In genomic region chr7:6286921-6287531, GRCm38 (mm10) we compare ENCODE assay signal across 8 mouse cellular contexts. TPM values are rescaled to one million over a fixed set of nuclear protein-coding genes. Genes with fewer than 3 reads are reported as not detected.
A peak's percentile ranks its signal among the peaks of the same experiment; 100 is the strongest.
DNase-seq lines count a peak whose midpoint lies in the region; ATAC-seq and TF ChIP-seq lines count a peak whose summit lies in the region.

No protein-coding gene starts in this region.

- H3K4me1 ChIP-seq in forebrain, embryonic 13.5 days: peaks cover 23% of the 10 kb centered on the region
- H3K4me1 ChIP-seq in midbrain, embryonic 12.5 days: peaks cover 14% of the 10 kb centered on the region
- peaks cover 3% of the 10 kb centered on the region; the same call in 1 of the 2 replicates for H3K4me1 ChIP-seq in stomach, postnatal 0 days (replicated peaks; ENCODE audit: control insufficient read depth, insufficient read depth)

- no peaks in the 10 kb centered on the region for H3K36me3 ChIP-seq in forebrain, embryonic 13.5 days (ENCODE audit: poor library complexity, severe bottlenecking)
- H3K36me3 ChIP-seq in midbrain, embryonic 12.5 days: peaks cover 7% of the 10 kb centered on the region; the same call in 1 of the 2 replicates
- no peaks in the 10 kb centered on the region; the same call in 1 of the 2 replicates for H3K36me3 ChIP-seq in stomach, postnatal 0 days (ENCODE audit: control insufficient read depth, insufficient read depth, low read length)

- DNase-seq in layer of hippocampus, adult 11-12 months (ENCODE audit: low spot score): peak; percentile 57
- no peak for DNase-seq in layer of hippocampus, adult 9-10 months (ENCODE audit: low spot score)
- DNase-seq in brain, embryonic 14.5 days (ENCODE audit: low read depth): peak; percentile 74
- DNase-seq in layer of hippocampus, adult 9-11 months: peak; percentile 70
- no peak for DNase-seq in stomach, postnatal 0 days (ENCODE audit: low spot score)
- DNase-seq in spleen, adult 12 weeks (ENCODE audit: low spot score): no peak

- TF ChIP-seq EP300 in stomach, postnatal 0 days (optimal IDR thresholded peaks at IDR 0.05): no peak

- peak; percentile 16 for ATAC-seq in forebrain, embryonic 13.5 days
- ATAC-seq in midbrain, embryonic 12.5 days (ENCODE audit: low FRiP score, low read depth): peak; percentile 18
- ATAC-seq in stomach, postnatal 0 days (ENCODE audit: low FRiP score, low TSS enrichment): peak; percentile 4; the same call in 1 of the 2 replicates

- 23% methylated on average over 15 of the region's 15 CpGs for WGBS in forebrain, embryonic 13.5 days
- WGBS in midbrain, embryonic 12.5 days: 31% methylated on average over 14 of the region's 15 CpGs
- WGBS in stomach, postnatal 0 days: 16% methylated on average over 15 of the region's 15 CpGs

- no peaks in the 10 kb centered on the region for H3K9me3 ChIP-seq in forebrain, embryonic 13.5 days (replicated peaks)
- no peaks in the 10 kb centered on the region for H3K9me3 ChIP-seq in midbrain, embryonic 12.5 days
- H3K9me3 ChIP-seq in stomach, postnatal 0 days (ENCODE audit: control insufficient read depth, low read length): no peaks in the 10 kb centered on the region

- TF ChIP-seq POLR2A in brain, embryonic 14.5 days (IDR thresholded peaks at IDR 0.05; ENCODE audit: borderline replicate concordance, extremely low read depth, insufficient read depth, insufficient read length, poor library complexity, severe bottlenecking): no peak

- peak overlapping the region; percentile 72 for H3K27ac ChIP-seq in forebrain, embryonic 13.5 days
- peak overlapping the region; percentile 75 for H3K27ac ChIP-seq in midbrain, embryonic 12.5 days (replicated peaks)
- no peak overlapping the region for H3K27ac ChIP-seq in stomach, postnatal 0 days (replicated peaks)

- no peaks in the 10 kb centered on the region for H3K27me3 ChIP-seq in forebrain, embryonic 13.5 days
- no peaks in the 10 kb centered on the region for H3K27me3 ChIP-seq in midbrain, embryonic 12.5 days
- H3K27me3 ChIP-seq in stomach, postnatal 0 days (ENCODE audit: control insufficient read depth, insufficient read depth, low read length): no peaks in the 10 kb centered on the region

- H3K9ac ChIP-seq in forebrain, embryonic 13.5 days: peak overlapping the region; percentile 69
- peak overlapping the region; percentile 64 for H3K9ac ChIP-seq in midbrain, embryonic 12.5 days (replicated peaks)
- peak overlapping the region; percentile 54 for H3K9ac ChIP-seq in stomach, postnatal 0 days (ENCODE audit: low read length)

- H3K4me3 ChIP-seq in forebrain, embryonic 13.5 days: peak overlapping the region; percentile 49
- peak overlapping the region; percentile 55 for H3K4me3 ChIP-seq in midbrain, embryonic 12.5 days
- peak overlapping the region; percentile 48 for H3K4me3 ChIP-seq in stomach, postnatal 0 days (ENCODE audit: low read depth, low read length)

- no peak for TF ChIP-seq CTCF in brain, embryonic 14.5 days (IDR thresholded peaks at IDR 0.05; ENCODE audit: borderline replicate concordance, extremely low read depth, insufficient read depth, insufficient read length)
- no peak for TF ChIP-seq CTCF in stomach, postnatal 0 days (IDR thresholded peaks at IDR 0.05; ENCODE audit: low read depth)

- peak overlapping the region; percentile 71 for H3K4me2 ChIP-seq in forebrain, embryonic 13.5 days
- peak overlapping the region; percentile 81 for H3K4me2 ChIP-seq in midbrain, embryonic 12.5 days (replicated peaks)
- H3K4me2 ChIP-seq in stomach, postnatal 0 days (replicated peaks; ENCODE audit: low read depth): peak overlapping the region; percentile 68

RNA-seq across cellular contexts. Expression of gene Zfp667, which starts 0.6 kb away (rescaled TPM):
- 5.9 and 7.6 TPM in 2 replicates for polyA plus RNA-seq in brain, embryonic 14.5 days (2012; rRNA removed)
- polyA plus RNA-seq in forebrain, embryonic 13.5 days (2015; fragmentation: Nextera tagmentation; extraction: Ambion mirVana): 14.8 and 16.5 TPM in 2 replicates
- polyA plus RNA-seq in midbrain, embryonic 12.5 days (2016; fragmentation: Nextera tagmentation; extraction: Ambion mirVana): 11.4 and 14.2 TPM in 2 replicates
- polyA plus RNA-seq in stomach, postnatal 0 days (2015; fragmentation: Nextera tagmentation; extraction: Ambion mirVana): 5.2 and 5.4 TPM in 2 replicates

RNA-seq across cellular contexts. Expression of gene Epp13, which starts 34.5 kb away (rescaled TPM):
- polyA plus RNA-seq in brain, embryonic 14.5 days (2012; rRNA removed): 0.11 TPM in 1 of 2 replicates, not detected in the other
- polyA plus RNA-seq in forebrain, embryonic 13.5 days (2015; fragmentation: Nextera tagmentation; extraction: Ambion mirVana): not detected in 2 replicates
- not detected in 2 replicates for polyA plus RNA-seq in midbrain, embryonic 12.5 days (2016; fragmentation: Nextera tagmentation; extraction: Ambion mirVana)
- not detected in 2 replicates for polyA plus RNA-seq in stomach, postnatal 0 days (2015; fragmentation: Nextera tagmentation; extraction: Ambion mirVana)

RNA-seq across cellular contexts. Expression of gene Zfp583, which starts 44.1 kb away (rescaled TPM):
- 9.5 and 9.9 TPM in 2 replicates for polyA plus RNA-seq in brain, embryonic 14.5 days (2012; rRNA removed)
- 9.2 and 9.9 TPM in 2 replicates for polyA plus RNA-seq in forebrain, embryonic 13.5 days (2015; fragmentation: Nextera tagmentation; extraction: Ambion mirVana)
- 7.9 and 8.7 TPM in 2 replicates for polyA plus RNA-seq in midbrain, embryonic 12.5 days (2016; fragmentation: Nextera tagmentation; extraction: Ambion mirVana)
- polyA plus RNA-seq in stomach, postnatal 0 days (2015; fragmentation: Nextera tagmentation; extraction: Ambion mirVana): 1.9 and 2.0 TPM in 2 replicates

RNA-seq across cellular contexts. Expression of gene Gm3854, which starts 56.5 kb away (rescaled TPM):
- polyA plus RNA-seq in brain, embryonic 14.5 days (2012; rRNA removed): 2.5 and 4.2 TPM in 2 replicates
- polyA plus RNA-seq in forebrain, embryonic 13.5 days (2015; fragmentation: Nextera tagmentation; extraction: Ambion mirVana): 4.1 and 4.9 TPM in 2 replicates
- 4.5 and 4.8 TPM in 2 replicates for polyA plus RNA-seq in midbrain, embryonic 12.5 days (2016; fragmentation: Nextera tagmentation; extraction: Ambion mirVana)
- 0.35 and 0.41 TPM in 2 replicates for polyA plus RNA-seq in stomach, postnatal 0 days (2015; fragmentation: Nextera tagmentation; extraction: Ambion mirVana)

Comparison
In these comparisons a context has a peak if more than half of its experiments do, and no peak if none do; other contexts are left out.
1. DNase-seq: peak in layer of hippocampus, adult 11-12 months (single experiment), brain, embryonic 14.5 days (single experiment) and layer of hippocampus, adult 9-11 months (single experiment); none in layer of hippocampus, adult 9-10 months (single experiment), stomach, postnatal 0 days (single experiment) and spleen, adult 12 weeks (single experiment).
2. Peak in every context shown above with its lines, with median percentiles within 50 percentile points of each other: ATAC-seq, H3K4me2 ChIP-seq, H3K4me3 ChIP-seq and H3K9ac ChIP-seq.